Mouse (Mus musculus): ENCODE measurements around the gene Olfr857. TPM values are rescaled to one million over a fixed set of nuclear protein-coding genes. Genes with fewer than 3 reads are reported as not detected.
"Not testable (repeated sequence)": the region's sequence is repeated elsewhere in the genome, so short reads cannot be mapped to it uniquely, and the experiment has no call there.

The Olfr857 gene
- total RNA-seq (2021), result not detected

DNA sequence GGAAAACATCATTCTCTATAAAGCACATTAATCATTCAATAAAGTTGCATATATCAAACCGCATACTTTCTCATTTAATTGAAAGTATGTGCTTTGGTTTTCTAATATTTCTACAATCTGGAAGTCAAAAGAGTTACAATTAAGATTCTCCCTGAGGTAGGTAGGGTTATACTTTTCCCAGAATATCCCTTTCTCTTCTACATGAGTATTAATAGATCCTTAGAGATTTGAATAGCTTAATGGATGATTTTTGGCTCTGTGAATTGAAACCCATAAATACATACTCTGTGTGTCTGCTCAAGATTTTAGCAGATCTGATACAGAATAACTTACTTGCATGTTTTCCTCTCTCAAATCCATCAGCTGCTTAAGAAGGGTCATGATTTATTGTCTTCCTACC, at the start of gene Olfr857:
Gene Olfr857, plus strand, starts transcription at position 301 of the 400 bp plus-strand sequence.
- no peak for DNase-seq (ENCODE audit: low spot score)
- intact Hi-C loops (cut with DNase I), result no loop called here

DNA sequence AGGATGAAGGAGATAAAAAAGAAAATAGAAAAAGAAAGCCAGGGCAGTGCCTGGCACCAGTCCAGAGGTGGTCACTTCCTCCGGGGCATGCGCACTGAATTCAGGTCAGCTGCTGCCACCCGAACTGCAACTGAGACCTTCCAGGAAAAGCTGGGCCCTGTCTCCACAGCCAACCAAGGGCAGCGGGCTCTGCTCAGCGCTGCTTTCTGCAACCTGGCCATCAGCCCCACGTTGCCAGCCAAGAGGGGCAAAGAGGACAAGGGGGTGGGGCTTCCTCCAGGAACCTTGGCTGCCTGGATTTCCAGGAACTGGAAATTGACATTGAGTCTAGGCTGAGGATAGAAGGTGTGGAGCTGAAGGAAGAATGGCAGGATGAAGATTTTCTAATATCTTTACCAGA, 19.0 kb upstream of the Olfr857 start:
- intact Hi-C loops (cut with DNase I), result no loop called here
- no peak for DNase-seq (ENCODE audit: low spot score)

DNA sequence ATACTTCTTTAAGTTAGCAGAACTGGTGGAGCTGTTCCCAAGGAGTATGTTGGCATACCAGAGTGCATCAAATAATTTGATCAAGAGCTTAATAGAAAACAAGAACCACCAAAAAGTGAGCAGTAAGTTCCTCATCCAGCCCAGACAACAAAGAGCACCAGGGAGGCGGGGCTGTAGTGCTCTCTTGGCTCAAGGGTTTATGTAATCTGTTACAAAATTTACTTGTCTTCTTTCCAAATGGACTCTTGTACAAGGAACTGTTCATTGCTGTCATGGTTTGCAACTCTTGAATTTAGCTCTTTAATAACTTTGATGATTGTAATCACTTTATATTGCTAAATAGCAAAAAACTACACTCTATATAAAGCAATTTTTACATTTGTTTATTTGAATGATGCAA, 17.8 kb upstream of the Olfr857 start:
- intact Hi-C loops (cut with DNase I), result no loop called here
- no peak for DNase-seq (ENCODE audit: low spot score)

DNA sequence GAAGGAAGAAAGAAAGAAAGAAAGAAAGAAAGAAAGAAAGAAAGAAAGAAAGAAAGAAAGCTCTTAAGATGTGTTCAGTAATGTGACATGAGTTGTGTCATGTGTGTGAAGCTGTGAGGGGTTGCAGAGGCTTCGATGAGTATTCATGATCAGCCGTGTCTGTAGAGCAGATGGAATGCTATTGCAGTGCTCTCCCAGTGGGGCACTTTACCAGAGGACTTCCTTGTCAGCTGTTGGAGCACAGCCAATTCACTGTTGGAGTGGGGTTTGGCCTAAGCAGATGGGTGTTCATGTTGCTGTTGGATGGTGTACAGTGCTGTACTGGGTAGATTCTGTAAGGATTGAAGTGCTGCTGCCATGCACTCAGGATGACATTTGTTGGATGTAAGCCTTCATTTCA, 16.8 kb upstream of the Olfr857 start:
- intact Hi-C loops (cut with DNase I), result no loop called here
- no peak for DNase-seq (ENCODE audit: low spot score)

DNA sequence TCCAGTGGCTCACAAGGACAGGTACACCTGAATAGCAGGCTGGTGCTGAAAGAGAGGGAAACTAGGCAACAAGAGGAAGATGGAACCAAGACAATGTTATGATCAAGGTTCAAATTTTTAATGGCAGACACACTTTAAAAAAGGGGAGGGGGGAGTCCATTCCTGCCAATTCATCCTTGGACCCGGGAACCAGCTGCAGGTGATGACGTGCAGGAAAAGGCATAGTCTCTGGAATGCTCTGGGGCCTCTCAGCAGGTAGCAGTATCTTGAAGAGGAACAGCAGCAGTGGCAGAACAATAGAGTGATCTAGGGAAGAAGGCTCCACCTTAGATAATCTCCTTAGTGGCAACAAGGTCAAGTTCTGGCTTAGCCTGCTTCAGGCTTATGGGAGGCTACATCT, 14.9 kb upstream of the Olfr857 start:
- DNase-seq (ENCODE audit: low spot score); intact Hi-C loops (cut with DNase I): not testable (repeated sequence)

DNA sequence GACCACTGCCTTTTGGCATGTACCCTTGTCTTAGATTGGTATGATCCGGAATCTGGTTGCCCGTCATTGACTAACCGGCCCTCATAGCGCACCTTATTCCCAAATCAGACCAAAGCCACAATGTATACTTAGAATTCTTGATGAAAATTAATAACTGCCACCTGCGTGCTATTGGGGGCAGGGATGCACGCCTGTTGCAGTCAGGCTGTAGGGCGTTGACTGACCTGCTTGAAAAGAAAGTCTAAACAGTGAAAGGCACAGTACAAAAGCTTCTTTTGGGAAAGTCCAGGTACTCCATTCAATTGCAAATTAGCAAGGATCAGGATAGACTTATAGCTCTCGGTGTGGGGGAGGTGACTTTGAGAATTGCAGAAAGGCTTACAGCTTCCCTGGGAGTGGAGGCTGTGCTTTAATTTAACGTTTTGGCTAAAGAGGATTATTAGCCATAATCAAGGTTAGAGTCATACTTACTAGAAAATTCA, 14.3 kb upstream of the Olfr857 start:
- DNase-seq (ENCODE audit: low spot score); intact Hi-C loops (cut with DNase I): not testable (repeated sequence)

DNA sequence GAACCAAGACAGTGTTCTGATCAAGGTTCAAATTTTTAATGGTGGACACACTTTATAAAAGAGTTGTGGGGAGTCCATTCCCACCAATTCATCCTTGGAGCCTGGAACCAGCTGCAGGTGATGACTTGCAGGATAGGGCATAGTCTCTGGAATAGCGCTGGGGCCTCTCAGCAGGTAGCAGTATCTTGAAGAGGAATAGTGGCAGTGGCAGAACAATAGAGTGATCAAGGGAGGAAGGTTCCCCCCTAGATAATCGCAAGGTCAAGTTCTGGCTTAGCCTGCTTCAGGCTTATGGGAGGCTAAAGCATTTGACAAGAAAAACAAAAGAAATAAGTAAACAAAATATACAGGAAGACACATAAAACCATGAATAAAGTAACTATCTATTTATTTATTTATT, 4.7 kb upstream of the Olfr857 start:
- intact Hi-C loops (cut with DNase I); DNase-seq (ENCODE audit: low spot score): not testable (repeated sequence)

Other genes starting within 250 kb of the Olfr857 start
- not detected for gene Olfr850, start 231.2 kb upstream of the Olfr857 start, total RNA-seq (2021)
- gene Olfr851, start 216.1 kb upstream of the Olfr857 start, total RNA-seq (2021), result not detected
- gene Olfr853, start 168.4 kb upstream of the Olfr857 start, total RNA-seq (2021), result not detected
- not detected for gene Olfr854, start 142.1 kb upstream of the Olfr857 start, total RNA-seq (2021)
- gene Olfr855, start 126.8 kb upstream of the Olfr857 start, total RNA-seq (2021), result not detected
- gene Zfp317, start 87.3 kb upstream of the Olfr857 start, total RNA-seq (2021), result 10 to 100 TPM; 13.4 to 14.6 TPM
- not detected for gene Olfr58, start 70.8 kb downstream of the Olfr857 start, total RNA-seq (2021)
- not detected for gene Olfr859, start 95.5 kb downstream of the Olfr857 start, total RNA-seq (2021)
- gene Olfr860, start 140.3 kb downstream of the Olfr857 start, total RNA-seq (2021), result not detected
- not detected for gene Olfr862, start 178.6 kb downstream of the Olfr857 start, total RNA-seq (2021)
- gene Olfr77, start 207.4 kb downstream of the Olfr857 start, total RNA-seq (2021), result not detected

Measured in heart, postnatal 25 days (tissue).